Mouse (Mus musculus) CD4-positive, CD25-positive, alpha-beta regulatory T cell, adult 9 weeks (primary cell): ENCODE data around the gene Olfr608. TPM values are rescaled to one million over a fixed set of nuclear protein-coding genes. Genes with fewer than 3 reads are reported as not detected.

Source experiments
- polyA plus RNA-seq: library from polyadenylated mRNA; unstranded; fragments of 100-300 nt; shearing (Covaris generic); gene quantifications from one replicate; pipeline ENCODE4 v1.2.1, GENCODE M21; 2017

Gene Olfr608
- polyA plus RNA-seq: not detected

DNA sequence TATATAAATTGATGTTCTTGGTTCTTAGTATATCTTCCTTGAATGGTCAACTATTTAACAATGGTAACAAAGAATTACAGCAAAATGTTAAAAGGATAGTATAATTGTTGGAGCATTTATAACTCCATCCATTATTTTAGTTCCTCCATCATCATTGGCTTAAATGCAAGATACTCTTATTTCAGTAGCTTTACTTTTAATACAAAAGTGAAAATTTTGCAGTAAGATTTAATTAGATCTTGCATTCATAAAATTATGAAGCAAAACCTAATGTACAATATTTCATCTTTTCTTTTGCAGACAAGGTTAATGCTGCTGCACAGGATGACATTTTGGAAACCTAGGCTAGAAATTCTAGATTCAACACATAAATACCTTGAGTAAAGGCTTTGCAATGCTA, at the start of gene Olfr608:
TSS of gene Olfr608 (plus strand) at position 301 of the 400 bp plus-strand sequence.

GRCm38 (mm10) chr7:103445339-103445738, 24.3 kb upstream of the Olfr608 start, which contains the start of gene Olfr605:
TSS of gene Olfr605 (minus strand) at chr7:103445439.

GRCm38 (mm10) chr7:103448746-103449145, 20.9 kb upstream of the Olfr608 start, which contains the start of gene Olfr606:
TSS of gene Olfr606 (plus strand) at chr7:103449046.

GRCm38 (mm10) chr7:103497962-103498361, 28.3 kb downstream of the Olfr608 start, which contains the start of gene Olfr609:
TSS of gene Olfr609 (minus strand) at chr7:103498062.

GRCm38 (mm10) chr7:103512022-103512421, 42.3 kb downstream of the Olfr608 start, which contains the start of gene Olfr610:
TSS of gene Olfr610 (minus strand) at chr7:103512122.

GRCm38 (mm10) chr7:103520746-103521145, 51.1 kb downstream of the Olfr608 start, which contains the start of gene Olfr611:
TSS of gene Olfr611 (minus strand) at chr7:103520846.

Other genes with a start within 250 kb of the Olfr608 start
- gene Usp17ld, start 217.4 kb upstream of the Olfr608 start, polyA plus RNA-seq: not detected
- gene Olfr596, start 164.2 kb upstream of the Olfr608 start, polyA plus RNA-seq: not detected
- gene Olfr597, start 153.6 kb upstream of the Olfr608 start, polyA plus RNA-seq: not detected
- gene Olfr598, start 146.3 kb upstream of the Olfr608 start, polyA plus RNA-seq: not detected
- gene Olfr599, start 134.0 kb upstream of the Olfr608 start, polyA plus RNA-seq: not detected
- not detected for gene Olfr600, start 120.2 kb upstream of the Olfr608 start, polyA plus RNA-seq
- not detected for gene Olfr601, start 107.2 kb upstream of the Olfr608 start, polyA plus RNA-seq
- not detected for gene Olfr603, start 83.7 kb upstream of the Olfr608 start, polyA plus RNA-seq
- not detected for gene Usp17lc, start 54.8 kb upstream of the Olfr608 start, polyA plus RNA-seq
- not detected for gene Olfr605, start 24.4 kb upstream of the Olfr608 start, polyA plus RNA-seq
- gene Olfr606, start 20.8 kb upstream of the Olfr608 start, polyA plus RNA-seq: not detected
- gene Olfr607, start 5.7 kb upstream of the Olfr608 start, polyA plus RNA-seq: 0.11 TPM
- gene Olfr609, start 28.2 kb downstream of the Olfr608 start, polyA plus RNA-seq: not detected
- gene Olfr610, start 42.2 kb downstream of the Olfr608 start, polyA plus RNA-seq: not detected
- not detected for gene Olfr611, start 51.0 kb downstream of the Olfr608 start, polyA plus RNA-seq
- gene Olfr612, start 72.8 kb downstream of the Olfr608 start, polyA plus RNA-seq: not detected
- gene Olfr613, start 78.2 kb downstream of the Olfr608 start, polyA plus RNA-seq: not detected
- not detected for gene Olfr615, start 86.2 kb downstream of the Olfr608 start, polyA plus RNA-seq
- not detected for gene Olfr616, start 99.3 kb downstream of the Olfr608 start, polyA plus RNA-seq
- not detected for gene Olfr617, start 103.2 kb downstream of the Olfr608 start, polyA plus RNA-seq
- gene Olfr618, start 120.2 kb downstream of the Olfr608 start, polyA plus RNA-seq: not detected
- not detected for gene Olfr619, start 130.7 kb downstream of the Olfr608 start, polyA plus RNA-seq
- 0.12 TPM for gene Olfr620, start 142.7 kb downstream of the Olfr608 start, polyA plus RNA-seq
- not detected for gene Olfr622, start 172.8 kb downstream of the Olfr608 start, polyA plus RNA-seq
- gene Olfr623, start 193.8 kb downstream of the Olfr608 start, polyA plus RNA-seq: not detected
- not detected for gene Olfr624, start 201.3 kb downstream of the Olfr608 start, polyA plus RNA-seq
- not detected for gene Olfr625-ps1, start 212.8 kb downstream of the Olfr608 start, polyA plus RNA-seq
- gene Olfr243, start 244.8 kb downstream of the Olfr608 start, polyA plus RNA-seq: not detected